Mouse (Mus musculus): ENCODE data around the gene Gm973. TPM values are rescaled to one million over a fixed set of nuclear protein-coding genes. Genes with fewer than 3 reads are reported as not detected.

Gm973 gene
- polyA plus RNA-seq, 1 experiment from 2014 or later = 2.8 TPM

- H3K27me3 ChIP-seq = peaks cover 28% of the 10 kb centered on the region
- H3K9me3 ChIP-seq = no peaks in the 10 kb centered on the region
- no peak overlapping the region for H3K9ac ChIP-seq
- H3K4me2 ChIP-seq = no peak overlapping the region
- 71% methylated on average over 11 of the region's 11 CpGs for WGBS
- no peak overlapping the region for H3K4me3 ChIP-seq
- no peak for ATAC-seq (ENCODE audit: insufficient number of reproducible peaks, insufficient read depth, low FRiP score, low TSS enrichment, low read depth)
- H3K36me3 ChIP-seq = no peaks in the 10 kb centered on the region
- peaks cover 10% of the 10 kb centered on the region for H3K4me1 ChIP-seq
- no peak overlapping the region for H3K27ac ChIP-seq
Observed at GRCm38 (mm10) chr1:59594586-59595266, 78.7 kb downstream of the Gm973 start.

- H3K27me3 ChIP-seq = peaks cover 28% of the 10 kb centered on the region
- no peak overlapping the region for H3K4me3 ChIP-seq
- 73% methylated on average over 9 of the region's 9 CpGs for WGBS
- H3K27ac ChIP-seq = no peak overlapping the region
- no peak overlapping the region for H3K4me2 ChIP-seq
- no peaks in the 10 kb centered on the region for H3K36me3 ChIP-seq
- ATAC-seq (ENCODE audit: insufficient number of reproducible peaks, insufficient read depth, low FRiP score, low TSS enrichment, low read depth) = no peak
- no peak overlapping the region for H3K9ac ChIP-seq
- H3K4me1 ChIP-seq = peaks cover 10% of the 10 kb centered on the region
- no peaks in the 10 kb centered on the region for H3K9me3 ChIP-seq
Observed at GRCm38 (mm10) chr1:59595609-59596008, 79.5 kb downstream of the Gm973 start.

- H3K4me3 ChIP-seq = no peak overlapping the region
Observed at GRCm38 (mm10) chr1:59602531-59603416, 86.7 kb downstream of the Gm973 start.

GRCm38 (mm10) chr1:59603417-59603712 lies 87.3 kb downstream of the Gm973 start:
- no peak overlapping the region for H3K9ac ChIP-seq
- H3K4me2 ChIP-seq = no peak overlapping the region
- H3K9me3 ChIP-seq = no peaks in the 10 kb centered on the region
- no peak overlapping the region for H3K27ac ChIP-seq
- peaks cover 10% of the 10 kb centered on the region; the same call in 1 of the 2 replicates for H3K4me1 ChIP-seq
- 77% methylated on average over 2 of the region's 2 CpGs for WGBS
- no peak for ATAC-seq (ENCODE audit: insufficient number of reproducible peaks, insufficient read depth, low FRiP score, low TSS enrichment, low read depth)
- no peaks in the 10 kb centered on the region for H3K36me3 ChIP-seq
- no peaks in the 10 kb centered on the region for H3K27me3 ChIP-seq
- no peak overlapping the region for H3K4me3 ChIP-seq

More at GRCm38 (mm10) chr1:59602531-59603416, 86.7 kb downstream of the Gm973 start:
- ATAC-seq (ENCODE audit: insufficient number of reproducible peaks, insufficient read depth, low FRiP score, low TSS enrichment, low read depth) = no peak
- Histone ChIP-seq H3K27me3 (no peaks in the 10 kb centered on the region), H3K9ac (no peak overlapping the region; the same call in 1 of the 2 replicates), H3K4me2 (no peak overlapping the region), H3K36me3 (no peaks in the 10 kb centered on the region), H3K4me1 (peaks cover 10% of the 10 kb centered on the region; the same call in 1 of the 2 replicates), H3K27ac (no peak overlapping the region), H3K9me3 (no peaks in the 10 kb centered on the region)
- 53% methylated on average over 11 of the region's 11 CpGs for WGBS

- Histone ChIP-seq H3K4me1 (peaks cover 10% of the 10 kb centered on the region; the same call in 1 of the 2 replicates), H3K36me3 (no peaks in the 10 kb centered on the region), H3K27ac (peak overlapping the region; percentile 22; the same call in 1 of the 2 replicates), H3K9ac (no peak overlapping the region), H3K4me2 (peak overlapping the region; percentile 37), H3K9me3 (no peaks in the 10 kb centered on the region), H3K27me3 (no peaks in the 10 kb centered on the region), H3K4me3 (no peak overlapping the region)
- ATAC-seq (ENCODE audit: insufficient number of reproducible peaks, insufficient read depth, low FRiP score, low TSS enrichment, low read depth) = no peak
- WGBS = 17% methylated on average over 11 of the region's 11 CpGs
Observed at GRCm38 (mm10) chr1:59603893-59604292, 87.8 kb downstream of the Gm973 start.

- H3K36me3 ChIP-seq = no peaks in the 10 kb centered on the region
- no peak overlapping the region for H3K4me3 ChIP-seq
- H3K9ac ChIP-seq = no peak overlapping the region
- no peaks in the 10 kb centered on the region for H3K9me3 ChIP-seq
- no peak overlapping the region for H3K27ac ChIP-seq
- H3K4me2 ChIP-seq = no peak overlapping the region
- peaks cover 10% of the 10 kb centered on the region; the same call in 1 of the 2 replicates for H3K4me1 ChIP-seq
- 89% methylated on average over 13 of the region's 13 CpGs for WGBS
- no peak for ATAC-seq (ENCODE audit: insufficient number of reproducible peaks, insufficient read depth, low FRiP score, low TSS enrichment, low read depth)
- no peaks in the 10 kb centered on the region for H3K27me3 ChIP-seq
Observed at GRCm38 (mm10) chr1:59606479-59606878, 90.4 kb downstream of the Gm973 start.

- WGBS = 67% methylated on average over 7 of the region's 7 CpGs
- ATAC-seq (ENCODE audit: insufficient number of reproducible peaks, insufficient read depth, low FRiP score, low TSS enrichment, low read depth) = no peak
- Histone ChIP-seq H3K36me3 (no peaks in the 10 kb centered on the region), H3K4me3 (no peak overlapping the region), H3K9me3 (no peaks in the 10 kb centered on the region), H3K9ac (no peak overlapping the region), H3K4me1 (peaks cover 10% of the 10 kb centered on the region; the same call in 1 of the 2 replicates), H3K27me3 (no peaks in the 10 kb centered on the region), H3K27ac (no peak overlapping the region), H3K4me2 (no peak overlapping the region)
Observed at GRCm38 (mm10) chr1:59607071-59607470, 91.0 kb downstream of the Gm973 start.

- Histone ChIP-seq H3K9ac (no peak overlapping the region), H3K27ac (no peak overlapping the region), H3K9me3 (no peaks in the 10 kb centered on the region), H3K4me3 (no peak overlapping the region), H3K36me3 (no peaks in the 10 kb centered on the region), H3K4me2 (no peak overlapping the region), H3K27me3 (no peaks in the 10 kb centered on the region), H3K4me1 (peaks cover 10% of the 10 kb centered on the region; the same call in 1 of the 2 replicates)
- no peak for ATAC-seq (ENCODE audit: insufficient number of reproducible peaks, insufficient read depth, low FRiP score, low TSS enrichment, low read depth)
- WGBS = 85% methylated on average over 7 of the region's 7 CpGs
Observed at GRCm38 (mm10) chr1:59608125-59608762, 92.2 kb downstream of the Gm973 start.

GRCm38 (mm10) chr1:59608920-59609319 lies 92.9 kb downstream of the Gm973 start:
- H3K9me3 ChIP-seq = no peaks in the 10 kb centered on the region
- no peak for ATAC-seq (ENCODE audit: insufficient number of reproducible peaks, insufficient read depth, low FRiP score, low TSS enrichment, low read depth)
- H3K9ac ChIP-seq = no peak overlapping the region
- H3K4me1 ChIP-seq = peaks cover 6% of the 10 kb centered on the region; the same call in 1 of the 2 replicates
- H3K27ac ChIP-seq = no peak overlapping the region
- H3K4me3 ChIP-seq = no peak overlapping the region
- H3K4me2 ChIP-seq = no peak overlapping the region
- H3K27me3 ChIP-seq = no peaks in the 10 kb centered on the region
- H3K36me3 ChIP-seq = no peaks in the 10 kb centered on the region
- 52% methylated on average over 5 of the region's 5 CpGs for WGBS

GRCm38 (mm10) chr1:59609458-59609857 lies 93.4 kb downstream of the Gm973 start:
- no peak overlapping the region for H3K27ac ChIP-seq
- H3K4me3 ChIP-seq = no peak overlapping the region
- ATAC-seq (ENCODE audit: insufficient number of reproducible peaks, insufficient read depth, low FRiP score, low TSS enrichment, low read depth) = no peak
- no peaks in the 10 kb centered on the region for H3K27me3 ChIP-seq
- H3K4me2 ChIP-seq = no peak overlapping the region
- WGBS = 84% methylated on average over 4 of the region's 4 CpGs
- H3K9me3 ChIP-seq = no peaks in the 10 kb centered on the region
- no peaks in the 10 kb centered on the region for H3K36me3 ChIP-seq
- H3K4me1 ChIP-seq = 0 out of 2 replicates have a peak, but pooled peaks cover 3% of the 10 kb centered on the region
- no peak overlapping the region for H3K9ac ChIP-seq

- H3K9me3 ChIP-seq = no peaks in the 10 kb centered on the region
- H3K9ac ChIP-seq = no peak overlapping the region
- H3K4me3 ChIP-seq = no peak overlapping the region
- H3K4me2 ChIP-seq = no peak overlapping the region
- no peak overlapping the region for H3K27ac ChIP-seq
- no peaks in the 10 kb centered on the region for H3K27me3 ChIP-seq
- WGBS = 59% methylated on average over 10 of the region's 10 CpGs
- 0 out of 2 replicates have a peak, but pooled peaks cover 3% of the 10 kb centered on the region for H3K4me1 ChIP-seq
- no peaks in the 10 kb centered on the region for H3K36me3 ChIP-seq
- no peak for ATAC-seq (ENCODE audit: insufficient number of reproducible peaks, insufficient read depth, low FRiP score, low TSS enrichment, low read depth)
Observed at GRCm38 (mm10) chr1:59609896-59610295, 93.8 kb downstream of the Gm973 start.

All from embryonic facial prominence, embryonic 13.5 days (tissue).